Mouse (Mus musculus) left cerebral cortex, postnatal 4 days (tissue): Measurements from ENCODE around the gene Rlbp1. TPM values are rescaled to one million over a fixed set of nuclear protein-coding genes. Genes with fewer than 3 reads are reported as not detected.

Experiments
- DNase-seq: peaks from one replicate; pipeline ENCODE4 v3.0.0-alpha.2; 2022
- intact Hi-C: fragments of 180-260 bp; cut with DNase I; formaldehyde crosslinking; loops from one replicate; pipeline ENCODE4 v1.15.1; 2025
- total RNA-seq, 2 experiments: library from RNA; stranded (reverse); gene quantifications; 2 replicates each; pipeline ENCODE4 v1.2.3; 2021

Gene Rlbp1
- total RNA-seq, 2 experiments from 2014 or later = 45.0 to 49.2 TPM

GRCm38 (mm10) chr7:79331197-79331596 lies 55.7 kb downstream of the Rlbp1 start:
- intact Hi-C loops = no loop called here
- no peak for DNase-seq

DNA sequence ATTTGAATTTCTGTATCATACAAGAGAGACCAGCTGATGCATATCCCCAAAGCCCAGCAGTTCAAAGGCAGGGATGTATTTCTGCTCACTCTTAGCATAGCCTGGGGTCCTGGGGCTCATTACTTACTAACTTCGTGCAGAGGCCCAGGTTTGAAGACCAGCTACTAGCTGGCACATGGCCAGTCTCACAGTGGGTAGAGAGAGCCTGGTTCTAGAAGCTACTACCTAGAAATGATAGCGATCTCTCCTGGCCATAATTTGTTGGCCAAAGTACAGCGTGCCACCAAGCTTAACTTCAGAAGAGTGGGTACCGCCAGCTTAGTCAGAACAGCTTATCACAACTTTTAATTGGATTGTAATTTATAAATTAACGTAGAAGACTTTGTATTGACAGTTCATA lies 58.1 kb downstream of the Rlbp1 start:
- intact Hi-C loops = no loop called here
- peak; percentile 38 for DNase-seq

Other genes with a start within 250 kb of the Rlbp1 start
- gene Mfge8, start 238.0 kb downstream of the Rlbp1 start, total RNA-seq = 100 to 1,000 TPM; 136 to 148 TPM
- 100 to 1,000 TPM; 112 to 114 TPM for gene Abhd2, start 113.8 kb downstream of the Rlbp1 start, total RNA-seq
- 1 to 10 TPM; 2.0 to 2.4 TPM for gene Fanci, start 4.9 kb upstream of the Rlbp1 start, total RNA-seq
- 10 to 100 TPM; 75.8 to 80.6 TPM for gene Polg, start 79.3 kb upstream of the Rlbp1 start, total RNA-seq
- gene Rhcg, start 230.6 kb upstream of the Rlbp1 start, total RNA-seq = 1 to 10 TPM; 2.4 to 3.7 TPM